Mouse (Mus musculus): ENCODE data around the gene Olfr836.
"Not testable (repeated sequence)": the region's sequence is repeated elsewhere in the genome, so short reads cannot be mapped to it uniquely, and the experiment has no call there.

The Olfr836 gene

GRCm38 (mm10) chr9:19120082-19120481 is at the start of gene Olfr836:
Gene Olfr836 (plus strand): TSS chr9:19120382.
- DNase-seq (ENCODE audit: low read depth, low spot score): no peak

DNA sequence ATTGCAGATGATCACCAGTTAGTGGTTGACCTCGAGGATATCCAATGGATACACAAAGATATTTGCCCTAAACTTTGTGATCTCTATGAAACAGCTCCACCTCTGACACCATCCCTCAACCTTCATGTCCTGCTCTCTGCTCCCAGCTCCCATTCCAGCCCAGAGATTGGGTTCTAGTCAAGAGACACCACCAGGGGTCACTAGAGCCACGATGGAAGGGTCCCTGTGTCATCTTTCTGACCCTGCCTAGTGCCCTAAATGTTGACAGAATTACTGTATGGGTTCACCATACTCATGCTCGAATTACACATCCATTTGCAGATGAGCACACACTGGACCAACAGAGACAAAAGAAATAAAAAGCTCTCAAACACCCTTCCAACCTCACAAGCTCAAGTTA is 35.2 kb upstream of the Olfr836 start:
- no peak for DNase-seq (ENCODE audit: low read depth, low spot score)

GRCm38 (mm10) chr9:19092889-19093753 is 27.1 kb upstream of the Olfr836 start:
- DNase-seq (ENCODE audit: low read depth, low spot score): not testable (repeated sequence)

- DNase-seq (ENCODE audit: low read depth, low spot score): no peak
Measured at GRCm38 (mm10) chr9:19097286-19097685, 22.9 kb upstream of the Olfr836 start.

DNA sequence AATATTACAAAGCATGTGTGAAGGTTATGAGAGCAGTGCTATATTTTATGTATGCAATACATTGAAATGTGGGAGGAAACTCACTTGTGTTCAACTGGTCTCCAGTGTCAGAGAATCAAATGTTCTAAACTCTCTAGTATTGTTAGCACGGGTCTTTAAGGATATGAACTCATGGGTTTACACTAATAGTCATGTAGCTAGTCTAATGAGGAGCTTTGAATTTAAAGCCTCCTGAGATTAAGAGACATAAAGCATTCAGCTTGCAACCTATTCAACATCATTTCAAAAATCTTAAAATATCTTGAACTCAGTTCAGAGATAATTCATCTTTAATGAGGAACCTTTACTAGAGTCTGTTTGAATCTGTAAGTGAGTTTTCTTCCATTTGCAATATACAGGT is 15.8 kb downstream of the Olfr836 start, which contains the start of gene Olfr837:
Gene Olfr837 (plus strand): TSS at position 301 of the 400 bp plus-strand sequence.
- no peak for DNase-seq (ENCODE audit: low read depth, low spot score)

Measured in mesoderm, embryonic 11.5 days (tissue).